Mouse (Mus musculus) right cerebral cortex, postnatal 36 days (tissue): Measurements from ENCODE around the gene Ceacam9.
"Not testable (repeated sequence)": the region's sequence is repeated elsewhere in the genome, so short reads cannot be mapped to it uniquely, and the experiment has no call there.

Experiments
- DNase-seq, 2 experiments: peaks; one replicate each; pipeline ENCODE4 v3.0.0; 2022; ENCODE audit warnings: low spot score in 2 of 2, mixed read lengths in 1 of 2

Gene Ceacam9

GRCm38 (mm10) chr7:16721629-16722028, at the start of gene Ceacam9:
TSS of gene Ceacam9 (plus strand) at chr7:16721929.
- DNase-seq, result no peak

GRCm38 (mm10) chr7:16673823-16674222, 47.9 kb upstream of the Ceacam9 start:
- DNase-seq, result no peak

DNA sequence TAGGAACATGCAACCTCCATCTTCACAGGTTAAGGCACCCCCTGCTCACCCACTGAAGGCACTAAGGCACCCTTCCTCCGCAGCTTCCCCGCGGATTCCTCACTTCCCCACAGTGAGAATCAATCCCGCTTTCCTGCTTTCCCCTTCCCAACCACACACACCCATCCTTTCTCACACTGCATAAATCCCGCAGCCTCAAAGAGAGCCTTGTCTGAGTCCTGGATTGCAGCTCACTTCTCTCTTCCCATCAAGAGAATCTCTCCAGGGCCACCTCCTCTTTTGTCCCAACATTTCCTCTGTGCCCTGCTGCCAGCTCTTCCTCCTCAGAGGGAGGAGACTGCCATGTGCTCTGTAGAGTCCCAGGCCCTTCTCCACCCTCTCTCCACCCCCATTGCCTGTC, 47.0 kb upstream of the Ceacam9 start:
- not testable (repeated sequence) for DNase-seq

DNA sequence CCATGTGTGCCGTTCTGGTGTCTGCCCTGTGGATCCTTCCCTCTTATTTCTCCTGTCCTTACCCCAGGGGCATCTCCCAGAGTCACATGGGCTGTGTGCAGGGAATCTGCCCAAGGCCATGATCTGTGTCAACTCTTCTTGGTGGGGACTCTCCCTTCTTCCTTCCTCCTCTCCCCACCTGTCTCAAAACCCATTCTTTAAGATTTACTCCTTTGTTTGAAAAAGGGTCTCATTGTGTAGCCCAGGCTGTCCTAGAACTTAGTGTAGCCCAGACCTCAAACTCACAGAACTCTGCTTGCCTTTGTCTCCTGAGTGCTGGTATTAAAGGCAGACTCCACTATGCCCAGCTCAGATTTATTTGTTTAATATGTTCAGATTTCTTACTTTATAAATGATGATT, 46.1 kb upstream of the Ceacam9 start, which contains the start of gene Ceacam15:
Gene Ceacam15 (minus strand): TSS at position 101 of the 400 bp plus-strand sequence.
- DNase-seq, result no peak

DNA sequence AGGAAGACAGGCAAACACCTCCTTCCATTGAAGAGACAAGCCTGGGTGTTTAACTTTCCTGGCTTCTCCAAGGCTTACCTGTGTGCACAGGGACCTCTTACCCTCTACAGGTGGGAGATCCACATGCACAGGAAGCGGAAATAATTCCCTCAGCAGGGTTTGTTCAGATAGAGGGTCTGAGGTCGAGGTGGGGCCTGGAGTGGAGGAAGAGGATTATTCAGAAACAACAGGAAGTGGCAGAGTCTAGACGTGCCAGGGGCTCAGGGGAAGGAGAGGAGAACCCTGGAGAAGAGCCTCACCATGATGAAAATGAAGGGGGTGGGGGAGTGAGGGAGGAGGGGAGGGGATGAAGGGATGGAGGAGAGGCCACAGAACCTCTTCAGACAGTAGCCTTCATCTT, 41.5 kb upstream of the Ceacam9 start:
- not testable (repeated sequence) for DNase-seq

GRCm38 (mm10) chr7:16689196-16689595, 32.5 kb upstream of the Ceacam9 start:
- DNase-seq, result no peak

DNA sequence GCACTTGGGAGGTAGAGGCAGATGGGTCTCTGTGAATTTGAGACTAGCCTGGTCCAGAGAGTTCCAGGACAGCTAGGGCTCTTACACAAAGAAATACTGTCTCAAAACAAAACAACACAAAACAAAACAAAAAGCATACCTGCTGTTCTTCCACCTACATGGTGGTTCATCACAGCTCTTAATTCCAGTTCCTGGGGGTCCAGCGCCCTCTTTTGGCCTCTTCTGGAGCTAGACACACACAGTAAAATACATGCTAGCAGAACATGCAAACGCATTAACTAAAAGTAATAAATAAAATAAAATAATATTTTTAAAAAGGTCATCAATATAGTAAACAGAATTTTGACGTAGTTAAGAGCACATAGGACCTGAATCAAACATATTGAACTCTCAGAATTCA, 26.7 kb upstream of the Ceacam9 start:
- peak in 1 of 2 experiments; percentile 11 for DNase-seq

- no peak for DNase-seq
Measured at GRCm38 (mm10) chr7:16699042-16699441, 22.7 kb upstream of the Ceacam9 start.

DNA sequence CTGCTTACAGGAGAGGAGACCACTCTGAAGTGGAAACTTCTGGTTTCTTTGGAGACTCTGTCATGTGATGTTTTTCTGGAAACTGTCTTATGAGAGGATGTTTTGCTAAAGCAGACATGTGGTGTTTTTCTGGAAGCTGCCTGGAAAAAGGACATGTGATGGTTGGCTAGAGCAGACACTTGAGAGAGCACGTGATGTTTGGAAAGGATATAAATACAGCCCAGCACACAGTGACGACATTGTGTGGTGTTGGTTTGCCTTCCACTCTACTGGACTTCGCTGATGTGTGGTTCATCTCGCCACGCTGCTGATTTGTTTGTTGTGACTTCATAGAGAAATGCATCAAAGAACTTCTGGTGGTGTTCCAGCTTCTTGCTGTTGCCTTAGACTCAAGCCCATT, 21.1 kb upstream of the Ceacam9 start:
- DNase-seq, result no peak

GRCm38 (mm10) chr7:16706385-16706784, 15.3 kb upstream of the Ceacam9 start:
- DNase-seq, result peak; percentile 52 to 77

GRCm38 (mm10) chr7:16708244-16708643, 13.5 kb upstream of the Ceacam9 start:
- no peak for DNase-seq

DNA sequence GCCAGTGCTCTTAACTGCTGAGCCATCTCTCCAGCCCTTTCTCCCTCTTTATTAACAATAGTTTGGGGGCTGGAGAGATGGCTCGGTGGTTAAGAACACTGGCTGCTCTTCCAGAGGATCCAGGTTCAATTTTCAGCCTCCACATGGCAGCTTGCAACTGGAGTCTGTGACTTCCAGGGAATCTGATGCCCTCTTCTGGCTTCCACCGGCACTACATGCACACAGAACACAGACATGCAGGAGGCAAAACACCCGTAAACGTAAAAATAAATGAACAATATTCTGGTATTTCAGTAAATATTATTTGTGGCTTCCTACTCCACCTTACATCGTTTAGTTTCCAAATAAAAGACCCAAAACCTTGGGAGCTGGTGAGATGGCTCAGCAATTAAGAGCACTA, 11.1 kb upstream of the Ceacam9 start:
- DNase-seq, result no peak

GRCm38 (mm10) chr7:16712633-16713415, 8.9 kb upstream of the Ceacam9 start:
- no peak for DNase-seq

DNA sequence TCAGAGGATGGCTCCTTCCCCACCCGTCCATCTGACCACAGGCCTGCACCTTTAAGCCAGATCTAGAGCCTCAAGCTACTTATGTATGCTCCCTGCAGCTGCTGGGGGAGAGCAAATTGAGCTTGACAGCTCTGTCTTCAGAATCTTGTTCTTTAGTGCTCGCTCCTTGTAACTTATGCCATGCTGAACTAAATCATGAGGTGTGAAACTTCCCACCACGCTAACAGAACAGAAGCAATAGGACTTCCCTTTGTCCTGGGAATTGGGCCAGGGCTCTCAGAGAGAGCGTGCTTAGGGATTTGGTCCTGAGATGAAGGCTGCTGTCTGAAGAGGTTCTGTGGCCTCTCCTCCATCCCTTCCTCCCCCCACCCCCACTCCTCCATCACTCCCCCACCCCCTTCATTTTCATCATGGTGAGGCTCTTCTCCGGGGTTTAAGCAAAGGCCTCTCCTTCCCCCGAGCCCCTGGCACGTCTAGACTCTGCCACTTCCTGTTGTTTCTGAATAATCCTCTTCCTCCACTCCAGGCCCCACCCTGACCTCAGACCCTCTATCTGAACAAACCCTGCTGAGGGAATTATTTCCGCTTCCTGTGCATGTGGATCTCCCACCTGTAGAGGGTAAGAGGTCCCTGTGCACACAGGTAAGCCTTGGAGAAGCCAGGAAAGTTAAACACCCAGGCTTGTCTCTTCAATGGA, 5.1 kb upstream of the Ceacam9 start:
- DNase-seq, result peak in 1 of 2 experiments; percentile 10

DNA sequence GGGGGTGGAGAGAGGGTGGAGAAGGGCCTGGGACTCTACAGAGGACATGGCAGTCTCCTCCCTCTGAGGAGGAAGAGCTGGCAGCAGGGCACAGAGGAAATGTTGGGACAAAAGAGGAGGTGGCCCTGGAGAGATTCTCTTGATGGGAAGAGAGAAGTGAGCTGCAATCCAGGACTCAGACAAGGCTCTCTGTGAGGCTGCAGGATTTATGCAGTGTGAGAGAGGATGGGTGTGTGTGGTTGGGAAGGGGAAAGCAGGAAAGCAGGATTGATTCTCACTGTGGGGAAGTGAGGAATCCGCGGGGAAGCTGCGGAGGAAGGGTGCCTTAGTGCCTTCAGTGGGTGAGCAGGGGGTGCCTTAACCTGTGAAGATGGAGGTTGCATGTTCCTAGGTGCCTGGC, 761 bp downstream of the Ceacam9 start:
- DNase-seq, result not testable (repeated sequence)

DNA sequence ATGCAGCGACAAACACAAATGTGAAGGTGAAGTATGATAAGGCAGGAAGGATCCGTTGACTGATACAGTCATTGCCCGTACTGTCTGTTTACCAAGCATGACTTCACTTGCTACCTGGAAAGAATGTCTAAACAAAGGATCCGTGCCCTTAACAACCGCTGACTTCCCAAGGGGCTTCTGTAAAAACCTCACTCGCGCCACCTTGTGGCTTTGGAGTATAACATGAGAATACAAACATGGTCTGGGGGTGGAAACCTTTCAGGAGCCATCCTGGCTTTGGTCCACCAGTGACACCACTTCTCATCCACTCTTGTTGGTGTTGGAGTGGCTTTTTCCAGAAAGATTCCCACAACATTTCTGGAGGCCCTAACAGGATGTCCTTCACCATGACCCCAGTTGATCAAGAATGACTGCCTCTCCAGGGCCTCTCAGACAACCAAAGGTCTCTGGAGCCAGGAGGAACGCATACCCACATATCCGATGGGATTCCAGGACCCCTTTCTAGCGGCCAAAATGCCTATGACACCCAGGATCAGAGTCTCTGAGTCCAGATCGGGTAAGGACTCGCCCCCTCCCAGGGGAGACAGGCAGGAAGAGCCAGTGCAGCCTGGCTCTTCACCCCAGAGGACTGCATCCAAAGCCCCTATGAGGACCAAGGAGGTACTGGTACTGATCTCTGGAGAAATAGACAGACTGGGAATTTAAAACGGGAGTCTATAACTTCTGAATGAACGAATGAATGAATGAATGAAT, 7.0 kb downstream of the Ceacam9 start:
- peak in 1 of 2 experiments; percentile 30 for DNase-seq

- DNase-seq, result not testable (repeated sequence)
Measured at GRCm38 (mm10) chr7:16729563-16729962, 7.8 kb downstream of the Ceacam9 start.

GRCm38 (mm10) chr7:16730791-16731190, 9.1 kb downstream of the Ceacam9 start:
- no peak for DNase-seq

DNA sequence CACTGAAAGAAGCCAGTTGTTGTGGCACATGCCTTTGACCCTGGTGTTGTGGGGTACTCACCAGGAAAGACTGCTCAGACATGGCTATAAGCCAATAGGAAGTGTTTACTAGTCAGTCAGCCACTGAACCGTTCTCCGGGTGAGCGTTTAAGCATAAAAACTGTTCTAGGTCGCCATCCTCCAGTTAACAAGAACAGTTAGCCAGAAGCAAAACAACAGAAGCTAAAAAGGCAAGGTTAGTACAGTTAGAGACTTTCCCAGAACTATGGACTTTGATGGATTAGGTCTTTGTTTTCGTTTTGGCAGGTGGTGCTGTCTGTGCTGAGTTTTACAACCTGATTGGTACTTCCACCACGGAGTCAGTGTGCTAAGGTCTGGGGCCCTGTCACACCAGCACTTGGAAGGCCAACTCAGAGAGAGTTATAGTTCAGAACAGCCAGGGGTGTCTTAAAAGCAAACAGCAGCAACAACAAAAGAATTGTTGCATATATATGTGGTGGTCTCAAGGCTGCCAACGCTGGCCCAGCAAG, 10.2 kb downstream of the Ceacam9 start:
- no peak for DNase-seq

- DNase-seq, result no peak
Measured at GRCm38 (mm10) chr7:16737606-16738072, 15.9 kb downstream of the Ceacam9 start.

- peak; percentile 99 to 100 for DNase-seq
Measured at GRCm38 (mm10) chr7:16738073-16738696, 16.5 kb downstream of the Ceacam9 start, which contains the start of gene Ap2s1. TSS of gene Ap2s1 (plus strand) at chr7:16738410.
